Mouse (Mus musculus) left cerebral cortex, adult 8-10 months (tissue): ENCODE measurements at regions not wholly inside any gene's neighbourhood (a gene's known extent, or its start where the extent isn't known, plus 50 kb on each side); places are given as distances from the start of the nearest gene placed in this dataset.

Source experiments
- DNase-seq, 2 experiments: peaks; one replicate each; pipeline ENCODE4 v3.0.0; 2022; ENCODE audit warnings: low spot score in 2 of 2

GRCm38 (mm10) chr10:99416271-99416670 is 153.2 kb downstream of the Dusp6 start:
- no peak for DNase-seq

GRCm38 (mm10) chr10:99416896-99417479 is 154.0 kb downstream of the Dusp6 start:
- no peak for DNase-seq

- DNase-seq = no peak
Measured at GRCm38 (mm10) chr10:99417591-99417990, 154.6 kb downstream of the Dusp6 start.

GRCm38 (mm10) chr10:99418497-99418896 is 155.5 kb downstream of the Dusp6 start:
- no peak for DNase-seq

- no peak for DNase-seq
Measured at GRCm38 (mm10) chr10:99419532-99419931, 156.5 kb downstream of the Dusp6 start.

GRCm38 (mm10) chr10:99423406-99423805 is 160.4 kb downstream of the Dusp6 start:
- no peak for DNase-seq

GRCm38 (mm10) chr10:99425265-99425664 is 162.2 kb downstream of the Dusp6 start:
- no peak for DNase-seq

GRCm38 (mm10) chr10:99430175-99430574 is 167.1 kb downstream of the Dusp6 start:
- no peak for DNase-seq

- peak in 1 of 2 experiments; percentile 17 for DNase-seq
Measured at GRCm38 (mm10) chr10:99430669-99431561, 167.9 kb downstream of the Dusp6 start.

GRCm38 (mm10) chr10:99437060-99437459 is 174.0 kb downstream of the Dusp6 start:
- no peak for DNase-seq

GRCm38 (mm10) chr10:99440169-99440568 is 177.1 kb downstream of the Dusp6 start:
- no peak for DNase-seq

- no peak for DNase-seq
Measured at GRCm38 (mm10) chr10:99441014-99441413, 178.0 kb downstream of the Dusp6 start.

GRCm38 (mm10) chr10:99441931-99442330 is 178.9 kb downstream of the Dusp6 start:
- no peak for DNase-seq

GRCm38 (mm10) chr10:99443453-99444170 is 180.6 kb downstream of the Dusp6 start:
- no peak for DNase-seq

- no peak for DNase-seq
Measured at GRCm38 (mm10) chr10:99450714-99451625, 187.9 kb downstream of the Dusp6 start.

GRCm38 (mm10) chr10:99451639-99452417 is 188.8 kb downstream of the Dusp6 start:
- no peak for DNase-seq

GRCm38 (mm10) chr10:99456180-99456579 is 193.1 kb downstream of the Dusp6 start:
- no peak for DNase-seq

- DNase-seq = no peak
Measured at GRCm38 (mm10) chr10:99458047-99458446, 195.0 kb downstream of the Dusp6 start.

GRCm38 (mm10) chr10:99459171-99459660 is 196.2 kb downstream of the Dusp6 start:
- no peak for DNase-seq

- DNase-seq = no peak
Measured at GRCm38 (mm10) chr10:99459823-99460361, 196.9 kb downstream of the Dusp6 start.
